Mouse (Mus musculus) stomach, embryonic 16.5 days (tissue): ENCODE measurements around the gene Maml2. TPM values are rescaled to one million over a fixed set of nuclear protein-coding genes. Genes with fewer than 3 reads are reported as not detected.

ENCODE experiments used
- ATAC-seq: fragments of 200-750 bp; cut with Nextera tagmentation; 2 replicates; pipeline ENCODE4 v1.8.0; 2017; ENCODE audit warnings: moderate number of reproducible peaks, moderate TSS enrichment; ENCODE audit not compliant: insufficient read depth, low FRiP score
- H3K27ac ChIP-seq: fragments of 300-500 bp; sonication (generic); 2 replicates; pipeline ENCODE4 v1.5.1; 2014; ENCODE audit warnings: low read length
- H3K27me3 ChIP-seq: fragments of 300-500 bp; sonication (generic); 2 replicates; pipeline ENCODE4 v1.6.1; 2014; ENCODE audit warnings: low read length, control low read depth, mixed read lengths; ENCODE audit not compliant: control insufficient read depth, insufficient read depth
- H3K36me3 ChIP-seq: fragments of 300-500 bp; sonication (generic); 2 replicates; pipeline ENCODE4 v1.6.1; 2014; ENCODE audit warnings: low read length; ENCODE audit not compliant: control insufficient read depth, insufficient read depth
- H3K4me1 ChIP-seq: fragments of 300-500 bp; sonication (generic); 2 replicates; pipeline ENCODE4 v1.6.1; 2014; ENCODE audit warnings: low read length, control low read depth, mixed read lengths; ENCODE audit not compliant: control insufficient read depth, insufficient read depth
- H3K4me2 ChIP-seq: fragments of 300-500 bp; sonication (generic); 2 replicates; pipeline ENCODE4 v1.6.1; 2014; ENCODE audit warnings: low read depth, low read length, mixed read lengths
- H3K4me3 ChIP-seq: fragments of 300-500 bp; sonication (generic); replicated peaks from 2 replicates; pipeline ENCODE4 v1.5.1; 2014; ENCODE audit warnings: mild to moderate bottlenecking, low read length
- H3K9ac ChIP-seq: fragments of 300-500 bp; sonication (generic); 2 replicates; pipeline ENCODE4 v1.6.1; 2014; ENCODE audit warnings: low read length
- H3K9me3 ChIP-seq: fragments of 300-500 bp; sonication (generic); replicated peaks from 2 replicates; pipeline ENCODE4 v1.6.1; 2016; ENCODE audit warnings: low read length, control low read depth; ENCODE audit not compliant: control insufficient read depth
- WGBS: fragments of 180-500 bp; shearing (Covaris S2); extraction: QIAGEN DNeasy Blood & Tissue Kit; methylation state at CpG from one replicate; pipeline ENCODE4 v1.1.7; 2014; 5-methylcytosine and 5-hydroxymethylcytosine counted together
- polyA plus RNA-seq: library from polyadenylated mRNA; unstranded; fragments of >200 nt; fragmentation: Nextera tagmentation; extraction: Ambion mirVana; gene quantifications from 2 replicates; pipeline ENCODE4 v1.2.1, GENCODE M21; 2015

Maml2 gene
- polyA plus RNA-seq, 1 experiment from 2014 or later = 8.9 TPM

- Histone ChIP-seq H3K9me3 (no peaks in the 10 kb centered on the region), H3K9ac (no peak overlapping the region), H3K4me1 (0 out of 2 replicates have a peak, but pooled peaks cover 11% of the 10 kb centered on the region), H3K27ac (no peak overlapping the region), H3K4me3 (no peak overlapping the region), H3K4me2 (no peak overlapping the region), H3K27me3 (no peaks in the 10 kb centered on the region), H3K36me3 (no peaks in the 10 kb centered on the region)
- WGBS = 92% methylated on average over 2 of the region's 2 CpGs
- ATAC-seq = no peak
These were observed 381.9 kb downstream of the Maml2 start for GRCm38 (mm10) chr9:13679696-13680095.

GRCm38 (mm10) chr9:13681147-13681546 is 383.4 kb downstream of the Maml2 start:
- 69% methylated on average over 8 of the region's 8 CpGs for WGBS
- no peak overlapping the region; the same call in 1 of the 2 replicates for H3K9ac ChIP-seq
- no peak overlapping the region for H3K4me3 ChIP-seq
- H3K9me3 ChIP-seq = no peaks in the 10 kb centered on the region
- no peaks in the 10 kb centered on the region for H3K36me3 ChIP-seq
- peak overlapping the region; percentile 16; the same call in 1 of the 2 replicates for H3K4me2 ChIP-seq
- no peaks in the 10 kb centered on the region for H3K27me3 ChIP-seq
- H3K4me1 ChIP-seq = 0 out of 2 replicates have a peak, but pooled peaks cover 11% of the 10 kb centered on the region
- ATAC-seq = no peak
- H3K27ac ChIP-seq = peak overlapping the region; percentile 64

GRCm38 (mm10) chr9:13681581-13682038 is 383.9 kb downstream of the Maml2 start:
- Histone ChIP-seq H3K9ac (peak overlapping the region; percentile 32; the same call in 1 of the 2 replicates), H3K4me3 (no peak overlapping the region), H3K27me3 (no peaks in the 10 kb centered on the region), H3K27ac (peak overlapping the region; percentile 64), H3K4me2 (peak overlapping the region; percentile 16; the same call in 1 of the 2 replicates), H3K9me3 (no peaks in the 10 kb centered on the region), H3K36me3 (no peaks in the 10 kb centered on the region), H3K4me1 (0 out of 2 replicates have a peak, but pooled peaks cover 11% of the 10 kb centered on the region)
- peak; percentile 97 for ATAC-seq
- 8% methylated on average over 8 of the region's 8 CpGs for WGBS

- no peaks in the 10 kb centered on the region for H3K36me3 ChIP-seq
- no peaks in the 10 kb centered on the region for H3K27me3 ChIP-seq
- no peak overlapping the region for H3K4me3 ChIP-seq
- H3K4me2 ChIP-seq = no peak overlapping the region
- ATAC-seq = no peak
- 0 out of 2 replicates have a peak, but pooled peaks cover 16% of the 10 kb centered on the region for H3K4me1 ChIP-seq
- H3K27ac ChIP-seq = no peak overlapping the region
- no peaks in the 10 kb centered on the region for H3K9me3 ChIP-seq
- no peak overlapping the region for H3K9ac ChIP-seq
- WGBS = 75% methylated on average over 6 of the region's 6 CpGs
These were observed 386.7 kb downstream of the Maml2 start for GRCm38 (mm10) chr9:13684327-13684934.

- Histone ChIP-seq H3K27me3 (no peaks in the 10 kb centered on the region), H3K4me1 (peaks cover 12% of the 10 kb centered on the region), H3K27ac (no peak overlapping the region), H3K4me3 (no peak overlapping the region), H3K9me3 (no peaks in the 10 kb centered on the region), H3K9ac (no peak overlapping the region), H3K4me2 (no peak overlapping the region), H3K36me3 (no peaks in the 10 kb centered on the region)
- 73% methylated on average over 19 of the region's 19 CpGs for WGBS
- no peak; the same call in 1 of the 2 replicates for ATAC-seq
These were observed 389.4 kb downstream of the Maml2 start for GRCm38 (mm10) chr9:13686977-13687659.

- 59% methylated on average over 9 of the region's 9 CpGs for WGBS
- Histone ChIP-seq H3K9me3 (no peaks in the 10 kb centered on the region), H3K27ac (no peak overlapping the region), H3K4me2 (no peak overlapping the region), H3K36me3 (no peaks in the 10 kb centered on the region), H3K4me3 (no peak overlapping the region), H3K9ac (no peak overlapping the region), H3K4me1 (peaks cover 12% of the 10 kb centered on the region), H3K27me3 (no peaks in the 10 kb centered on the region)
- no peak for ATAC-seq
These were observed 391.2 kb downstream of the Maml2 start for GRCm38 (mm10) chr9:13688997-13689396.

- Histone ChIP-seq H3K9me3 (no peaks in the 10 kb centered on the region), H3K27ac (no peak overlapping the region), H3K9ac (0 out of 2 replicates have a peak overlapping the region, but pooled peaks have one; percentile 36), H3K4me2 (peak overlapping the region; percentile 10; the same call in 1 of the 2 replicates), H3K36me3 (no peaks in the 10 kb centered on the region), H3K27me3 (no peaks in the 10 kb centered on the region), H3K4me3 (no peak overlapping the region), H3K4me1 (peaks cover 17% of the 10 kb centered on the region)
- 22% methylated on average over 8 of the region's 8 CpGs for WGBS
- no peak for ATAC-seq
These were observed 392.6 kb downstream of the Maml2 start for GRCm38 (mm10) chr9:13690321-13690720.

- no peak for ATAC-seq
- no peaks in the 10 kb centered on the region for H3K36me3 ChIP-seq
- no peak overlapping the region for H3K4me3 ChIP-seq
- H3K4me1 ChIP-seq = peaks cover 24% of the 10 kb centered on the region
- no peaks in the 10 kb centered on the region for H3K27me3 ChIP-seq
- 79% methylated on average over 3 of the region's 3 CpGs for WGBS
- no peak overlapping the region for H3K9ac ChIP-seq
- H3K27ac ChIP-seq = peak overlapping the region; percentile 9; the same call in 1 of the 2 replicates
- no peak overlapping the region for H3K4me2 ChIP-seq
- H3K9me3 ChIP-seq = no peaks in the 10 kb centered on the region
These were observed 396.0 kb downstream of the Maml2 start for GRCm38 (mm10) chr9:13693693-13694284.

GRCm38 (mm10) chr9:13694293-13694692 is 396.5 kb downstream of the Maml2 start:
- H3K27me3 ChIP-seq = no peaks in the 10 kb centered on the region
- no peak overlapping the region for H3K9ac ChIP-seq
- 35% methylated on average over 5 of the region's 5 CpGs for WGBS
- H3K36me3 ChIP-seq = no peaks in the 10 kb centered on the region
- H3K27ac ChIP-seq = peak overlapping the region; percentile 67
- no peaks in the 10 kb centered on the region for H3K9me3 ChIP-seq
- H3K4me2 ChIP-seq = no peak overlapping the region
- H3K4me1 ChIP-seq = peaks cover 21% of the 10 kb centered on the region
- H3K4me3 ChIP-seq = no peak overlapping the region
- ATAC-seq = no peak
